Mouse (Mus musculus): ENCODE measurements around the gene Bahcc1.

- TF ChIP-seq MAFK (IDR thresholded peaks at IDR 0.05; ENCODE audit: insufficient read depth, low read depth, low read length) (no peak), CHD2 (IDR thresholded peaks at IDR 0.05; ENCODE audit: low read depth, low read length) (no peak), ZC3H11A (IDR thresholded peaks at IDR 0.05; ENCODE audit: borderline replicate concordance, low read depth, low read length) (no peak), HCFC1 (IDR thresholded peaks at IDR 0.05; ENCODE audit: borderline replicate concordance, insufficient read depth, low read length) (no peak)
These were observed 16.2 kb downstream of the Bahcc1 start for GRCm38 (mm10) chr11:120248899-120249298.

Data from ES-E14 (cell line).